Mouse (Mus musculus): ENCODE measurements at regions not wholly inside any gene's neighbourhood (a gene's known extent, or its start where the extent isn't known, plus 50 kb on each side); places are given as distances from the start of the nearest gene placed in this dataset.

- TF ChIP-seq CTCF (conservative IDR thresholded peaks at IDR 0.05; ENCODE audit: low read length) (no peak), NANOG (IDR thresholded peaks at IDR 0.05; ENCODE audit: borderline replicate concordance, low read length) (no peak), POU5F1 (IDR thresholded peaks at IDR 0.05; ENCODE audit: borderline replicate concordance, low read length) (no peak)
These were observed 63.4 kb upstream of the Eya4 start for GRCm38 (mm10) chr10:23413794-23414518.
